Mouse (Mus musculus) intestine, embryonic 16.5 days (tissue): Measurements from ENCODE around the gene Dclre1c. TPM values are rescaled to one million over a fixed set of nuclear protein-coding genes. Genes with fewer than 3 reads are reported as not detected.

Experiments
- ATAC-seq: fragments of 200-750 bp; cut with Nextera tagmentation; 2 replicates; pipeline ENCODE4 v1.8.0; 2017; ENCODE audit warnings: moderate TSS enrichment, moderate library complexity
- H3K27ac ChIP-seq: fragments of 300-500 bp; sonication (generic); 2 replicates; pipeline ENCODE4 v1.5.1; 2014; ENCODE audit warnings: mild to moderate bottlenecking, low read length
- H3K27me3 ChIP-seq: fragments of 300-500 bp; sonication (generic); replicated peaks from 2 replicates; pipeline ENCODE4 v1.6.1; 2014; ENCODE audit warnings: low read length, control low read depth, mixed read lengths; ENCODE audit not compliant: control insufficient read depth, insufficient read depth
- H3K36me3 ChIP-seq: fragments of 300-500 bp; sonication (generic); 2 replicates; pipeline ENCODE4 v1.6.1; 2014; ENCODE audit warnings: low read length, control low read depth; ENCODE audit not compliant: control insufficient read depth, insufficient read depth
- H3K4me1 ChIP-seq: fragments of 300-500 bp; sonication (generic); 2 replicates; pipeline ENCODE4 v1.6.1; 2014; ENCODE audit warnings: low read length, control low read depth, mixed read lengths; ENCODE audit not compliant: control insufficient read depth, insufficient read depth
- H3K4me2 ChIP-seq: fragments of 300-500 bp; sonication (generic); 2 replicates; pipeline ENCODE4 v1.6.1; 2014; ENCODE audit warnings: low read depth, low read length, control low read depth
- H3K4me3 ChIP-seq: fragments of 300-500 bp; sonication (generic); 2 replicates; pipeline ENCODE4 v1.5.1; 2014; ENCODE audit warnings: mild to moderate bottlenecking, low read length
- H3K9ac ChIP-seq: fragments of 300-500 bp; sonication (generic); 2 replicates; pipeline ENCODE4 v1.6.1; 2014; ENCODE audit warnings: low read depth, low read length
- H3K9me3 ChIP-seq: fragments of 300-500 bp; sonication (generic); 2 replicates; pipeline ENCODE4 v1.6.1; 2016; ENCODE audit warnings: low read length, control low read depth; ENCODE audit not compliant: control insufficient read depth
- WGBS: fragments of 180-500 bp; shearing (Covaris S2); extraction: QIAGEN DNeasy Blood & Tissue Kit; methylation state at CpG from one replicate; pipeline ENCODE4 v1.1.7; 2014; 5-methylcytosine and 5-hydroxymethylcytosine counted together
- polyA plus RNA-seq: library from polyadenylated mRNA; unstranded; fragments of >200 nt; fragmentation: Nextera tagmentation; extraction: Ambion mirVana; gene quantifications from 2 replicates; pipeline ENCODE4 v1.2.1, GENCODE M21; 2015

Gene Dclre1c
- polyA plus RNA-seq, 1 experiment from 2014 or later = 8.1 TPM

DNA sequence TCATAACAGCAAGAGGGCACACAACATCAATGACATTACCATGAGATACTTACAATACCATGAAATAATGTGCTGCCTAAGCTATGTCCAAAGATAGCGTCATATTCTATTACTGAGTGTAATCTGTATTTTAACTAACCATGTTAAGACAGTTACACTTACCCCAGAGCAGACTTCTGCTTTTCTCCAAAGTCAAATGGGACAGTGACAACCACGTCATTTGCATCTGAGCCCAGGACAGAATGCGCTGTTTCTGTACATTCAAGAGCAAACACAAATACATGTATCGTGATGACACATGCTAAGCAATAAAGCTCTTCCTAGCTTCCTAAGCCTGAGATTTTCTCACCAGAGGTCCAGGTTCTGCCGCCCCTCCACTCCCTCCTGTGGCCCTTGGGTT, 77.0 kb downstream of the Dclre1c start:
- H3K9me3 ChIP-seq = no peaks in the 10 kb centered on the region
- H3K4me3 ChIP-seq = no peak overlapping the region
- H3K4me2 ChIP-seq = no peak overlapping the region
- H3K4me1 ChIP-seq = no peaks in the 10 kb centered on the region
- ATAC-seq = no peak
- H3K36me3 ChIP-seq = peaks cover 10% of the 10 kb centered on the region; the same call in 1 of the 2 replicates
- H3K27me3 ChIP-seq = no peaks in the 10 kb centered on the region
- no peak overlapping the region for H3K9ac ChIP-seq
- 94% methylated on average over 5 of the region's 5 CpGs for WGBS
- H3K27ac ChIP-seq = no peak overlapping the region

DNA sequence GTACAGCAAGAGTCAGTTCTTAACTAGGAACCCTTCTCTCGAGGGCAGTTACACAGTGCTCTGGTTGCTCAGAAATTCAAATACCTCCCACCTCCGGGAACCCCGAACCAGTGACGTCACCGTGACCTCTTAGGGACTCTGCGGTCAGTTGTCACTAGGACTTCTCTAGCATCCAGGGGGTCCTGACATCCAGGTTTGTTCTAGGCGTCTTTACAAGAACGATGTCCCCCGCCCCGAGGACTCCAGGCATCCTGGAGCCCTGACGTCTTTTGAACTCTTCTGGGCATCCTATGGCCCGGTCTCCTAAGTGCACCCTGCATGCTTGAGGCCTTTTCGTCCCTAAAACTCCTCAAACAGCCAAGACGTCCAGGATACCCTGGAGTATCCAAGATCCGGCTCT, 88.1 kb downstream of the Dclre1c start:
- H3K36me3 ChIP-seq = peaks cover 10% of the 10 kb centered on the region; the same call in 1 of the 2 replicates
- peak overlapping the region; percentile 81 for H3K9ac ChIP-seq
- peaks cover 12% of the 10 kb centered on the region for H3K4me1 ChIP-seq
- ATAC-seq = no peak
- no peaks in the 10 kb centered on the region for H3K9me3 ChIP-seq
- peak overlapping the region; percentile 80 for H3K27ac ChIP-seq
- peak overlapping the region; percentile 82 for H3K4me3 ChIP-seq
- H3K27me3 ChIP-seq = no peaks in the 10 kb centered on the region
- WGBS = under 1% methylated on average over 15 of the region's 15 CpGs
- H3K4me2 ChIP-seq = peak overlapping the region; percentile 81

GRCm38 (mm10) chr2:3512552-3513454, 88.9 kb downstream of the Dclre1c start, which contains the start of the genes Gm45902, Hspa14 and Cdnf:
Gene Gm45902, minus strand, starts transcription at chr2:3512790.
Gene Hspa14, minus strand, starts transcription at chr2:3512814.
Gene Cdnf, plus strand, starts transcription at chr2:3513030.
- Histone ChIP-seq H3K4me3 (peak within 1 kb of the TSS; percentile 82), H3K4me1 (peaks cover 12% of the 10 kb centered on the region), H3K27ac (peak within 1 kb of the TSS; percentile 80), H3K27me3 (no peaks in the 10 kb centered on the region), H3K9ac (peak within 1 kb of the TSS; percentile 87), H3K4me2 (peak within 1 kb of the TSS; percentile 81), H3K9me3 (no peaks in the 10 kb centered on the region), H3K36me3 (peaks cover 10% of the 10 kb centered on the region; the same call in 1 of the 2 replicates)
- WGBS = under 1% methylated on average over 60 of the region's 60 CpGs
- ATAC-seq = peak; percentile 100

Other genes with a start within 250 kb of the Dclre1c start
- gene Nmt2, start 139.9 kb upstream of the Dclre1c start, polyA plus RNA-seq = 37.5 and 38.3 TPM in 2 replicates
- gene Rpp38, start 91.5 kb upstream of the Dclre1c start, polyA plus RNA-seq = 23.0 and 24.2 TPM in 2 replicates
- gene Acbd7, start 88.0 kb upstream of the Dclre1c start, polyA plus RNA-seq = 1.2 and 1.5 TPM in 2 replicates
- not detected in 2 replicates for gene Olah, start 26.9 kb upstream of the Dclre1c start, polyA plus RNA-seq
- 0.60 TPM in 1 of 2 replicates, not detected in the other for gene Meig1, start 1.5 kb upstream of the Dclre1c start, polyA plus RNA-seq
- 6.8 and 8.3 TPM in 2 replicates for gene Suv39h2, start 50.9 kb downstream of the Dclre1c start, polyA plus RNA-seq
- gene Gm45902, start 88.7 kb downstream of the Dclre1c start, polyA plus RNA-seq = 2.8 TPM in 2 replicates
- gene Hspa14, start 88.7 kb downstream of the Dclre1c start, polyA plus RNA-seq = 85.3 and 96.4 TPM in 2 replicates
- gene Cdnf, start 88.9 kb downstream of the Dclre1c start, polyA plus RNA-seq = 0.17 and 0.32 TPM in 2 replicates
- gene Fam107b, start 146.4 kb downstream of the Dclre1c start, polyA plus RNA-seq = 36.8 and 39.5 TPM in 2 replicates